Mouse (Mus musculus): Measurements from ENCODE around the gene Cuedc1.

GRCm38 (mm10) chr11:88123021-88123420, 25.2 kb downstream of the Cuedc1 start:
- TF ChIP-seq CTCF (conservative IDR thresholded peaks at IDR 0.05; ENCODE audit: insufficient read depth, insufficient read length, low read depth, low read length) = no peak
- TF ChIP-seq POLR2A (IDR thresholded peaks at IDR 0.05; ENCODE audit: low read depth, low read length) = no peak

All from kidney, adult 2 months (tissue).